Mouse (Mus musculus): ENCODE results near the gene Ncoa3. TPM values are rescaled to one million over a fixed set of nuclear protein-coding genes. Genes with fewer than 3 reads are reported as not detected.

Ncoa3 gene
- polyA plus RNA-seq, 1 experiment from 2014 or later = 15.5 TPM

DNA sequence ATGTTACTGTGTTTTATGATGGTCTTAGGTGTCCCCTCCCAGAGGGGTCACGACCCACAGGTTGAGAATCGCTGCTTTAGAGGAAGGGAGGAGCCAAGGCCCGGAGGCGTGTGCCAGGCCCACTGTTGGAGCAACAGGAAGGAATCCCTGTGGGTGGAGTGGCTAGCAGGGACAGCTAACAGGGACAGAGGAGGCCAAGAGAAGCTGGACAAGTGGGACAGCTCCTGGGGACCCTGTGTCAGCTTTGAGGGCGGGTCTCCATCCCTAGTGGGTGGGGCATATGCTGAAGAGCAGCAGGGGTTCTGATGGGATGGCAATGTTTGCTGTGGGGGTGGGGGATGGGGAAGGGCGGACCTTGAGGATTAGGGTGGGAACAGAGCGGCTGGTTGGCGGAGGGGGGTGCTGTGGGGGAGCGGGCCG, 119.4 kb downstream of the Ncoa3 start:
- ATAC-seq = no peak
- 35% methylated on average over 10 of the region's 10 CpGs for WGBS

DNA sequence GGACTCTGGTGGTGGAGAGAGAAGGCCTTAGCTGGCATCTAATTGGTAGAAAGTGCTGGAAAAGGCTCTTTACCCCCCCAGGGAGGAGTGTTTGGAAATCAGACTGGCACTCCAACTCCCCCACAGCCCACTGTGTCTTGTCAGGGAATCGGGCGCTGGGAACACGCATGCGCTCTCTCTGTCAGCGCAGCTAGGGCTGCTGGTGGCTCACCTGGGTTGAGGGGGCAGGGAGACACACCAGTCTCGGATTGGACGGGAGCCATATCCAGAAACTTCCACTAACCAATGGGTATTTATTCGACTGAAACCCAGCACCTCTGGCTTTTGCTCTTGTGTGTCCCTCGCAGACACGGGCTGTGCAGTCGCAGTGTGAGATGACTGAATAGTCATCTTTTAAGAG, 120.5 kb downstream of the Ncoa3 start:
- 95% methylated on average over 11 of the region's 11 CpGs for WGBS
- Histone ChIP-seq H3K4me2 (ENCODE audit: low read length) (no peak overlapping the region), H3K9ac (ENCODE audit: low read depth, low read length) (no peak overlapping the region), H3K9me3 (replicated peaks; ENCODE audit: control insufficient read depth, low read length, poor library complexity, severe bottlenecking) (no peaks in the 10 kb centered on the region), H3K36me3 (ENCODE audit: control insufficient read depth, insufficient read depth, low read length) (0 out of 2 replicates have a peak, but pooled peaks cover 7% of the 10 kb centered on the region), H3K27ac (ENCODE audit: low read length) (no peak overlapping the region), H3K4me3 (ENCODE audit: low read depth, low read length) (no peak overlapping the region), H3K27me3 (ENCODE audit: control insufficient read depth, insufficient read depth, low read depth, low read length) (no peaks in the 10 kb centered on the region), H3K4me1 (ENCODE audit: control insufficient read depth, insufficient read depth, low read length) (0 out of 2 replicates have a peak, but pooled peaks cover 3% of the 10 kb centered on the region)
- ATAC-seq = no peak

More for the DNA sequence above, 119.4 kb downstream of the Ncoa3 start:
- no peak overlapping the region for H3K27ac ChIP-seq (ENCODE audit: low read length)
- H3K36me3 ChIP-seq (ENCODE audit: control insufficient read depth, insufficient read depth, low read length) = 0 out of 2 replicates have a peak, but pooled peaks cover 4% of the 10 kb centered on the region
- H3K27me3 ChIP-seq (ENCODE audit: control insufficient read depth, insufficient read depth, low read depth, low read length) = no peaks in the 10 kb centered on the region
- H3K4me1 ChIP-seq (ENCODE audit: control insufficient read depth, insufficient read depth, low read length) = peaks cover 5% of the 10 kb centered on the region
- no peak overlapping the region for H3K4me2 ChIP-seq (ENCODE audit: low read length)
- H3K4me3 ChIP-seq (ENCODE audit: low read depth, low read length) = no peak overlapping the region
- no peak overlapping the region for H3K9ac ChIP-seq (ENCODE audit: low read depth, low read length)
- H3K9me3 ChIP-seq (replicated peaks; ENCODE audit: control insufficient read depth, low read length, poor library complexity, severe bottlenecking) = no peaks in the 10 kb centered on the region

DNA sequence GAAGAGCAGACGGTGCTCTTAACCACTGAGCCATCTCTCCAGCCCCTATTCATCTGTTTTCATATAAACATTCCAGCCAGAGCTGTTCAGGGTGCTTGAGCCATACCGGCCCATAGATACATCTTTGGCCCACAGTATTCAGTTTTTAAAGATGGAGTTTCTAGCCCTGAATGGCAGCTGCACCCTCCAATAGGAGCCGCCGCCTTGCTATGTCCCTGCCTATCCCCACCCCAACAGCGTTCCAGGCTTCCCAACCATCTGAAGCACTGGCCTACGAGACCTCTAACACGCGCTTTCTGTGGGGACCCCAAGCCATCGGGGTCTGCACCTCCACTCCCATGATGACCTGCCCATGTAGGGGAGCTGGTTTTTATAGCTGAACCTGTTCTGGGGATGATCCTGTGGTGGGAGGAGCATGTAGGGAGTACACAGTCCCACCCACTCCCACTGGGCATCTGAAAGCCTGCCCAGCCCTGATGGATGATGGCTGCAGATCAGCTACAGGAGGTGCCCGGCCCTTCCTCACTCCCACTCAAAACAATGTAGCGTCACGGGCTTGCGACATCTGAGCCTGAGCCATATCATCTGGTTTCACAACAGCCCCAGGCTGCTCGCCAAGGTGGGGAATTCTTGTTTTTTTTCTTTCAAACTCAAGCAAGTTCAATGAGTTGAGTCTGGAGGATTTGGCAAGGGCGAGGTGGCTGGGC, 123.3 kb downstream of the Ncoa3 start:
- no peak for ATAC-seq
- no peak overlapping the region for H3K27ac ChIP-seq (ENCODE audit: low read length)
- no peak overlapping the region for H3K9ac ChIP-seq (ENCODE audit: low read depth, low read length)
- H3K4me2 ChIP-seq (ENCODE audit: low read length) = no peak overlapping the region
- no peak overlapping the region for H3K4me3 ChIP-seq (ENCODE audit: low read depth, low read length)
- H3K9me3 ChIP-seq (replicated peaks; ENCODE audit: control insufficient read depth, low read length, poor library complexity, severe bottlenecking) = no peaks in the 10 kb centered on the region
- no peaks in the 10 kb centered on the region for H3K4me1 ChIP-seq (ENCODE audit: control insufficient read depth, insufficient read depth, low read length)
- WGBS = 90% methylated on average over 15 of the region's 15 CpGs
- 0 out of 2 replicates have a peak, but pooled peaks cover 7% of the 10 kb centered on the region for H3K36me3 ChIP-seq (ENCODE audit: control insufficient read depth, insufficient read depth, low read length)
- no peaks in the 10 kb centered on the region for H3K27me3 ChIP-seq (ENCODE audit: control insufficient read depth, insufficient read depth, low read depth, low read length)

DNA sequence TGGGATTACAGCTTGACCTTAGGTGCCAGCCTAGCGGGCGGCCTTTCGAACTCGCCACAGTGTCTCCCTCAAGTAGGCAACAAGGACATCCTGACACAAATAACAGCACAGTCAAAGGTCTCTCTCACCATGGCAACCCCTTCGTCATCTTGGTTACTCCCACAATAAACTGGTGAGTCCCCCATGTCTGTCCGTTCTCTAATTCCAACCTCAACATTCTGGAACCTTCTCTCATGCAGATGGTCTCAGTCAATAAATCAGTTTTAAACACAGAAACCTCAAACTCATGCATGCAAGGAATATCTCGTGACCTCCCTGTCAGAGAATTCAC, 123.8 kb downstream of the Ncoa3 start:
- Histone ChIP-seq H3K36me3 (ENCODE audit: control insufficient read depth, insufficient read depth, low read length) (0 out of 2 replicates have a peak, but pooled peaks cover 7% of the 10 kb centered on the region), H3K4me3 (ENCODE audit: low read depth, low read length) (no peak overlapping the region), H3K27me3 (ENCODE audit: control insufficient read depth, insufficient read depth, low read depth, low read length) (no peaks in the 10 kb centered on the region), H3K9ac (ENCODE audit: low read depth, low read length) (no peak overlapping the region), H3K4me2 (ENCODE audit: low read length) (no peak overlapping the region), H3K27ac (ENCODE audit: low read length) (no peak overlapping the region), H3K9me3 (replicated peaks; ENCODE audit: control insufficient read depth, low read length, poor library complexity, severe bottlenecking) (no peaks in the 10 kb centered on the region), H3K4me1 (ENCODE audit: control insufficient read depth, insufficient read depth, low read length) (no peaks in the 10 kb centered on the region)
- 90% methylated on average over 7 of the region's 7 CpGs for WGBS
- ATAC-seq = no peak

DNA sequence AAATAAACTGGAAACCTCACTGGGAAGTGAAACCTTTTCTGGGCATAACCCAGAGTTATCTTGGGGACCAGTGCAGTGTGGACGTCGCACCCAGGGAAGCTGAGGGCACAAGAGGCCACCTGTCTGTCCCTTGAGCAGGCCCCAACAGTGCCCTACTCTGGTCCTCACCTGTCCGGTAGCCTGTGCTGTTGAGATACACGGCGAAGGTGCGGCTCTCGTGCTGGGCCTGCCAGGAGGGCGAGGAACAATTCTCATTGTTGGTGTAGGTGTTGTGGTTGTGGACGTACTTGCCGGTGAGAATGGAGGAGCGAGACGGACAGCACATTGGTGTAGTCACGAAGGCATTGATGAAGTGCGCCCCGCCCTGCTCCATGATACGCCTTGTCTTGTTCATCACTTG, 124.3 kb downstream of the Ncoa3 start:
- Histone ChIP-seq H3K36me3 (ENCODE audit: control insufficient read depth, insufficient read depth, low read length) (0 out of 2 replicates have a peak, but pooled peaks cover 7% of the 10 kb centered on the region), H3K27ac (ENCODE audit: low read length) (no peak overlapping the region), H3K4me2 (ENCODE audit: low read length) (no peak overlapping the region), H3K4me3 (ENCODE audit: low read depth, low read length) (no peak overlapping the region), H3K27me3 (ENCODE audit: control insufficient read depth, insufficient read depth, low read depth, low read length) (no peaks in the 10 kb centered on the region), H3K4me1 (ENCODE audit: control insufficient read depth, insufficient read depth, low read length) (no peaks in the 10 kb centered on the region), H3K9ac (ENCODE audit: low read depth, low read length) (no peak overlapping the region), H3K9me3 (replicated peaks; ENCODE audit: control insufficient read depth, low read length, poor library complexity, severe bottlenecking) (no peaks in the 10 kb centered on the region)
- ATAC-seq = no peak
- 96% methylated on average over 16 of the region's 16 CpGs for WGBS

DNA sequence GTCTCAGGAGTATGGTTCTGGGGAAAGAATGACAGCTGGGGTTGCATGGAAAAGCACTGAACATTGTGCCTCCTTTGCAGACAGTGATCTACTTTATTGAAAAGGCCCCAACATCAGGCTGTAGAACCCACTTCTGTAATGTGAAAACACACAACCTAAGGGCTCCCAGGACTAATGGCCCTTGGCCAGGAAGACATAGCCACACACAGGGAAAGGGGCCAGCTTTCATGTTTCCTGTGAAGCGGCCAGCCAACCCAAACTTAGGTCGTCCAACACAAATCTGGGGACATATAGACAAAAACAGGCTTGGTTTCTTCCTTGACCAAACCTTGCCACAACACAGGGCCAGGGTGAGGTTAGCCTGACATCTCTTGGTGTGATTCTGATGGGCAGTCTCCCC, 127.6 kb downstream of the Ncoa3 start:
- WGBS = 90% methylated on average over 2 of the region's 2 CpGs
- Histone ChIP-seq H3K27me3 (ENCODE audit: control insufficient read depth, insufficient read depth, low read depth, low read length) (no peaks in the 10 kb centered on the region), H3K4me1 (ENCODE audit: control insufficient read depth, insufficient read depth, low read length) (no peaks in the 10 kb centered on the region), H3K9me3 (replicated peaks; ENCODE audit: control insufficient read depth, low read length, poor library complexity, severe bottlenecking) (no peaks in the 10 kb centered on the region), H3K4me3 (ENCODE audit: low read depth, low read length) (no peak overlapping the region), H3K9ac (ENCODE audit: low read depth, low read length) (no peak overlapping the region), H3K27ac (ENCODE audit: low read length) (no peak overlapping the region), H3K4me2 (ENCODE audit: low read length) (no peak overlapping the region), H3K36me3 (ENCODE audit: control insufficient read depth, insufficient read depth, low read length) (0 out of 2 replicates have a peak, but pooled peaks cover 7% of the 10 kb centered on the region)
- no peak for ATAC-seq

DNA sequence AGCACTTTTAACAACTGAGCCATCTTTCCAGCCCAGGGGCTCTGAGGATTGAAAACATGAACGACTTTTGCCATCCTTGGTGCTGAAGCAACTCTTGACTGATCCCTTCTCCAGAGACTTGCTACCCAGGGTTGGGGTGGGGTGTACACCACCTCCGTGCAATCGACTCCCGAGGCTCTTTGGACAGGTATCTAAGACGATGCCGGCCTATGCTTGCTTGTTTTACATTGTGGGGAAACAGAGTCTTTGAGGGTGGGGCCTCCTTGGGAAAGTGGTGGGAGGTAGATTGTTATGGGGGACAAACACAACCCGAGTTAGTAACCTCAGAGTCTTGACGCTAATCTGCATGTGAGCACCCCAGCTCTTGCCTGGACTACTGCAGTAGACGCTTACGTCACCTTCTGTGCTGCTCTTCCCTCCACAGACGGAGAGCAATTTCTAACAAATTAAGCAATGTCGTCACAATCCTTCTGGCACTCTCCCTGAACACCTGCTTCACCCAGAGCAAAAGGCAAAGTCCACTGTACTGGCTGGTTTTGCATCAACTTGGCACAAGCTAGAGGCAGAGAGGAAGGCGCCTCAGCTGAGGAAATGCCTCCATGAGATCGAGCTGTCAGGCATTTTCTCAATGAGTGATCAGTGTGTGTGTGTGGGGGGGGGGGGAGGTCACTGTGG, 129.4 kb downstream of the Ncoa3 start:
- Histone ChIP-seq H3K9ac (ENCODE audit: low read depth, low read length) (no peak overlapping the region), H3K4me3 (ENCODE audit: low read depth, low read length) (no peak overlapping the region), H3K27me3 (ENCODE audit: control insufficient read depth, insufficient read depth, low read depth, low read length) (no peaks in the 10 kb centered on the region), H3K36me3 (ENCODE audit: control insufficient read depth, insufficient read depth, low read length) (0 out of 2 replicates have a peak, but pooled peaks cover 2% of the 10 kb centered on the region), H3K27ac (ENCODE audit: low read length) (no peak overlapping the region), H3K4me1 (ENCODE audit: control insufficient read depth, insufficient read depth, low read length) (no peaks in the 10 kb centered on the region), H3K9me3 (replicated peaks; ENCODE audit: control insufficient read depth, low read length, poor library complexity, severe bottlenecking) (no peaks in the 10 kb centered on the region), H3K4me2 (ENCODE audit: low read length) (no peak overlapping the region)
- WGBS = 85% methylated on average over 14 of the region's 14 CpGs
- ATAC-seq = no peak

DNA sequence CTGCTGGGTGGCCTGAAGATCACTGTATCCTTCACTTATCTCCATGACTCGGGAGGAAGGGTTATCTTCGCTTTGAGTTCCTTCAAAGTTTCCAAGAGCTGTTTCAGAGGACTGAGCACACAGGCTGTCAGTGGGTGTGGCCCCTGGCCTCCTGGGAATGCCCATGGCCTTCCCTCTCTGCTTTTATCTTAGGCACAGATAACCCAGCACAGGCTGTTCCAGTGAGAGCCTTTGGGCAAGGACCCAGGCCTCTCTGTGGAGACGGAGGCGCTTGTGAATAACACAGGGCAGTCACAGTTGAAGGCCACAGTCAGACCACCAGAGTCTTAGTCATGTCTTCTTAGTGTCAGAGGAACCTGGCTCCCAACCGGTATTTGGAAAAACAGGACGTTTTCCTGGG, 130.3 kb downstream of the Ncoa3 start:
- H3K9ac ChIP-seq (ENCODE audit: low read depth, low read length) = no peak overlapping the region
- WGBS = 86% methylated on average over 6 of the region's 6 CpGs
- no peak for ATAC-seq
- H3K4me1 ChIP-seq (ENCODE audit: control insufficient read depth, insufficient read depth, low read length) = no peaks in the 10 kb centered on the region
- H3K27ac ChIP-seq (ENCODE audit: low read length) = no peak overlapping the region
- no peaks in the 10 kb centered on the region for H3K36me3 ChIP-seq (ENCODE audit: control insufficient read depth, insufficient read depth, low read length)
- H3K27me3 ChIP-seq (ENCODE audit: control insufficient read depth, insufficient read depth, low read depth, low read length) = no peaks in the 10 kb centered on the region
- no peak overlapping the region for H3K4me3 ChIP-seq (ENCODE audit: low read depth, low read length)
- H3K4me2 ChIP-seq (ENCODE audit: low read length) = no peak overlapping the region
- no peaks in the 10 kb centered on the region for H3K9me3 ChIP-seq (replicated peaks; ENCODE audit: control insufficient read depth, low read length, poor library complexity, severe bottlenecking)
